Mouse (Mus musculus) hindbrain, embryonic 14.5 days (tissue): ENCODE measurements around the gene Bcorl1. TPM values are rescaled to one million over a fixed set of nuclear protein-coding genes. Genes with fewer than 3 reads are reported as not detected.

Experiments
- ATAC-seq: fragments of 200-750 bp; cut with Nextera tagmentation; 2 replicates; pipeline ENCODE4 v1.8.0; 2017; ENCODE audit warnings: moderate number of reproducible peaks, mild to moderate bottlenecking, moderate TSS enrichment, moderate library complexity; ENCODE audit not compliant: low FRiP score
- DNase-seq: peaks from one replicate; pipeline ENCODE4 v3.0.0-alpha.2; 2015; ENCODE audit warnings: low spot score
- H3K27ac ChIP-seq: fragments of 300-500 bp; sonication (generic); 2 replicates; pipeline ENCODE4 v1.5.1; 2014; ENCODE audit warnings: mild to moderate bottlenecking, moderate library complexity
- H3K27me3 ChIP-seq: fragments of 300-500 bp; sonication (generic); 2 replicates; pipeline ENCODE4 v1.6.1; 2014; ENCODE audit warnings: mild to moderate bottlenecking, low read length, mixed read lengths; ENCODE audit not compliant: control insufficient read depth, insufficient read depth
- H3K36me3 ChIP-seq: fragments of 300-500 bp; sonication (generic); replicated peaks from 2 replicates; pipeline ENCODE4 v1.6.1; 2014; ENCODE audit not compliant: control insufficient read depth, insufficient read depth
- H3K4me1 ChIP-seq: fragments of 300-500 bp; sonication (generic); replicated peaks from 2 replicates; pipeline ENCODE4 v1.6.1; 2014; ENCODE audit warnings: antibody characterized with exemption, low read length, mixed read lengths; ENCODE audit not compliant: control insufficient read depth, insufficient read depth
- H3K4me2 ChIP-seq: fragments of 300-500 bp; sonication (generic); replicated peaks from 2 replicates; pipeline ENCODE4 v1.6.1; 2014; ENCODE audit warnings: mild to moderate bottlenecking, moderate library complexity
- H3K4me3 ChIP-seq: fragments of 300-500 bp; sonication (generic); replicated peaks from 2 replicates; pipeline ENCODE4 v1.5.1; 2014; ENCODE audit warnings: mild to moderate bottlenecking, low read length
- H3K9ac ChIP-seq: fragments of 300-500 bp; sonication (generic); 2 replicates; pipeline ENCODE4 v1.6.1; 2014
- H3K9me3 ChIP-seq: fragments of 300-500 bp; sonication (generic); 2 replicates; pipeline ENCODE4 v1.6.1; 2016; ENCODE audit warnings: low read length; ENCODE audit not compliant: control insufficient read depth
- WGBS: fragments of 180-500 bp; shearing (Covaris S2); extraction: QIAGEN DNeasy Blood & Tissue Kit; methylation state at CpG from one replicate; pipeline ENCODE4 v1.1.7; 2014; 5-methylcytosine and 5-hydroxymethylcytosine counted together
- polyA plus RNA-seq: library from polyadenylated mRNA; unstranded; fragments of >200 nt; fragmentation: Nextera tagmentation; extraction: Ambion mirVana; gene quantifications from 2 replicates; pipeline ENCODE4 v1.2.1, GENCODE M21; 2014

The Bcorl1 gene
- polyA plus RNA-seq, 1 experiment from 2014 or later: 6.9 TPM

GRCm38 (mm10) chrX:48367841-48368240, 26.7 kb downstream of the Bcorl1 start:
- Histone ChIP-seq H3K27ac (no peak overlapping the region), H3K9ac (no peak overlapping the region), H3K4me3 (no peak overlapping the region), H3K4me1 (no peaks in the 10 kb centered on the region), H3K4me2 (no peak overlapping the region), H3K27me3 (no peaks in the 10 kb centered on the region), H3K9me3 (no peaks in the 10 kb centered on the region), H3K36me3 (peaks cover 19% of the 10 kb centered on the region)
- WGBS: 96% methylated on average over 9 of the region's 9 CpGs
- no peak for DNase-seq
- no peak for ATAC-seq

- Histone ChIP-seq H3K27me3 (no peaks in the 10 kb centered on the region), H3K4me1 (no peaks in the 10 kb centered on the region), H3K4me3 (no peak overlapping the region), H3K27ac (no peak overlapping the region), H3K36me3 (peaks cover 71% of the 10 kb centered on the region), H3K9me3 (no peaks in the 10 kb centered on the region), H3K9ac (no peak overlapping the region), H3K4me2 (no peak overlapping the region)
- ATAC-seq (no peak), DNase-seq (peak; percentile 25)
- WGBS: 49% methylated on average over 7 of the region's 7 CpGs
These were observed 42.5 kb downstream of the Bcorl1 start for GRCm38 (mm10) chrX:48383643-48384042.

- 38% methylated on average over 4 of the region's 4 CpGs for WGBS
- DNase-seq (peak; percentile 26), ATAC-seq (peak; percentile 74; the same call in 1 of the 2 replicates)
- H3K27me3 ChIP-seq: no peaks in the 10 kb centered on the region
- no peaks in the 10 kb centered on the region for H3K4me1 ChIP-seq
- H3K4me2 ChIP-seq: no peak overlapping the region
- no peak overlapping the region for H3K9ac ChIP-seq
- peaks cover 77% of the 10 kb centered on the region for H3K36me3 ChIP-seq
- no peak overlapping the region for H3K27ac ChIP-seq
- H3K4me3 ChIP-seq: no peak overlapping the region
- H3K9me3 ChIP-seq: no peaks in the 10 kb centered on the region
These were observed 44.8 kb downstream of the Bcorl1 start for GRCm38 (mm10) chrX:48385927-48386326.

- H3K4me1 ChIP-seq: no peaks in the 10 kb centered on the region
- H3K27me3 ChIP-seq: no peaks in the 10 kb centered on the region
- no peak overlapping the region for H3K9ac ChIP-seq
- WGBS: 88% methylated on average over 6 of the region's 6 CpGs
- ATAC-seq (no peak), DNase-seq (no peak)
- no peak overlapping the region for H3K4me2 ChIP-seq
- H3K27ac ChIP-seq: no peak overlapping the region
- peaks cover 85% of the 10 kb centered on the region for H3K36me3 ChIP-seq
- no peaks in the 10 kb centered on the region for H3K9me3 ChIP-seq
- H3K4me3 ChIP-seq: no peak overlapping the region
These were observed 48.2 kb downstream of the Bcorl1 start for GRCm38 (mm10) chrX:48389380-48389779.

GRCm38 (mm10) chrX:48399994-48400393, 58.8 kb downstream of the Bcorl1 start:
- Histone ChIP-seq H3K4me3 (no peak overlapping the region), H3K4me1 (no peaks in the 10 kb centered on the region), H3K9ac (no peak overlapping the region), H3K4me2 (no peak overlapping the region), H3K9me3 (no peaks in the 10 kb centered on the region), H3K27me3 (no peaks in the 10 kb centered on the region), H3K36me3 (peaks cover 43% of the 10 kb centered on the region), H3K27ac (no peak overlapping the region)
- ATAC-seq: no peak
- WGBS: 78% methylated on average over 4 of the region's 4 CpGs
- DNase-seq: no peak

GRCm38 (mm10) chrX:48405141-48405540, 64.0 kb downstream of the Bcorl1 start:
- Histone ChIP-seq H3K4me3 (no peak overlapping the region), H3K9ac (no peak overlapping the region), H3K27ac (no peak overlapping the region), H3K4me2 (no peak overlapping the region), H3K27me3 (no peaks in the 10 kb centered on the region), H3K36me3 (peaks cover 40% of the 10 kb centered on the region), H3K9me3 (no peaks in the 10 kb centered on the region), H3K4me1 (no peaks in the 10 kb centered on the region)
- DNase-seq (no peak), ATAC-seq (no peak)
- WGBS: 62% methylated on average over 3 of the region's 3 CpGs

GRCm38 (mm10) chrX:48409611-48410387, 68.6 kb downstream of the Bcorl1 start:
- H3K4me1 ChIP-seq: no peaks in the 10 kb centered on the region
- H3K9me3 ChIP-seq: no peaks in the 10 kb centered on the region
- no peak overlapping the region for H3K27ac ChIP-seq
- no peaks in the 10 kb centered on the region for H3K27me3 ChIP-seq
- 15% methylated on average over 32 of the region's 36 CpGs for WGBS
- DNase-seq (peak; percentile 84), ATAC-seq (peak; percentile 92)
- H3K9ac ChIP-seq: no peak overlapping the region
- H3K4me2 ChIP-seq: peak overlapping the region; percentile 41
- H3K36me3 ChIP-seq: peaks cover 7% of the 10 kb centered on the region; the same call in 1 of the 2 replicates
- H3K4me3 ChIP-seq: peak overlapping the region; percentile 31

- Histone ChIP-seq H3K27me3 (no peaks in the 10 kb centered on the region), H3K36me3 (peaks cover 7% of the 10 kb centered on the region; the same call in 1 of the 2 replicates), H3K9ac (no peak overlapping the region), H3K27ac (no peak overlapping the region), H3K9me3 (no peaks in the 10 kb centered on the region), H3K4me2 (peak overlapping the region; percentile 41; the same call in 1 of the 2 replicates), H3K4me1 (no peaks in the 10 kb centered on the region), H3K4me3 (peak overlapping the region; percentile 31; the same call in 1 of the 2 replicates)
- ATAC-seq (no peak; the same call in 1 of the 2 replicates), DNase-seq (no peak)
- 18% methylated on average over 7 of the region's 7 CpGs for WGBS
These were observed 69.2 kb downstream of the Bcorl1 start for GRCm38 (mm10) chrX:48410388-48410776.

- Histone ChIP-seq H3K36me3 (no peaks in the 10 kb centered on the region), H3K9ac (no peak overlapping the region), H3K9me3 (no peaks in the 10 kb centered on the region), H3K4me3 (no peak overlapping the region), H3K4me2 (no peak overlapping the region), H3K27me3 (no peaks in the 10 kb centered on the region), H3K27ac (no peak overlapping the region), H3K4me1 (no peaks in the 10 kb centered on the region)
- WGBS: 79% methylated on average over 6 of the region's 6 CpGs
- no peak for DNase-seq
- ATAC-seq: no peak
These were observed 71.5 kb downstream of the Bcorl1 start for GRCm38 (mm10) chrX:48412629-48413028.
